Mouse (Mus musculus) adrenal gland, postnatal 4 days (tissue): ENCODE measurements around the gene Rpl10. TPM values are rescaled to one million over a fixed set of nuclear protein-coding genes. Genes with fewer than 3 reads are reported as not detected.

Experiments used
- DNase-seq, 2 experiments: peaks; one replicate each; pipeline ENCODE4 v3.0.0; 2021 to 2022; ENCODE audit warnings: low spot score in 2 of 2, mixed read lengths in 2 of 2
- microRNA-seq: library from miRNA; unstranded; fragments of <30 nt; microRNA quantifications from one replicate; pipeline ENCODE4 v1.2.0, GENCODE M21; 2021
- total RNA-seq, 2 experiments: library from RNA; stranded (reverse); gene quantifications; 2 replicates each; pipeline ENCODE4 v1.2.3; 2021

Gene Rpl10
- total RNA-seq, 2 experiments from 2014 or later = 472 to 522 TPM

GRCm38 (mm10) chrX:74277916-74278315 is 7.3 kb downstream of the Rpl10 start:
- no peak for DNase-seq

- DNase-seq = peak in 1 of 2 experiments; percentile 24
These were observed 10.6 kb downstream of the Rpl10 start for GRCm38 (mm10) chrX:74281041-74281731.

- DNase-seq = peak in 1 of 2 experiments; percentile 43
These were observed 11.3 kb downstream of the Rpl10 start, which contains the start of the genes Taz and Dnase1l1 for GRCm38 (mm10) chrX:74281732-74282394. Gene Taz (plus strand): TSS chrX:74281912. Gene Dnase1l1 (minus strand): TSS chrX:74282337.

- peak; percentile 38 to 52 for DNase-seq
These were observed 11.9 kb downstream of the Rpl10 start for GRCm38 (mm10) chrX:74282395-74283091.

- no peak for DNase-seq
These were observed 12.5 kb downstream of the Rpl10 start for GRCm38 (mm10) chrX:74283092-74283437.

- no peak for DNase-seq
These were observed 22.8 kb downstream of the Rpl10 start for GRCm38 (mm10) chrX:74293431-74293830.

GRCm38 (mm10) chrX:74296538-74297448 is 26.2 kb downstream of the Rpl10 start, which contains the start of gene Atp6ap1:
Gene Atp6ap1 (plus strand): TSS chrX:74297097.
- peak; percentile 62 to 83 for DNase-seq

- DNase-seq = no peak
These were observed 27.7 kb downstream of the Rpl10 start for GRCm38 (mm10) chrX:74298348-74298747.

- no peak for DNase-seq
These were observed 29.1 kb downstream of the Rpl10 start for GRCm38 (mm10) chrX:74299721-74300120.

GRCm38 (mm10) chrX:74304867-74305700 is 34.5 kb downstream of the Rpl10 start, which contains the start of gene Gdi1:
Gene Gdi1 (plus strand): TSS chrX:74304998.
- DNase-seq = peak; percentile 36 to 40

GRCm38 (mm10) chrX:74312540-74313464 is 42.2 kb downstream of the Rpl10 start, which contains the start of gene Fam50a:
Gene Fam50a (plus strand): TSS chrX:74313033.
- DNase-seq = peak; percentile 49 to 62

Small RNA genes lying within 50 kb of the gene (microRNA-seq; reads per million reads assigned to microRNA genes)
- gene Mir7091 = not detected
- not detected for gene Mir7092

Other genes starting within 250 kb of the Rpl10 start
- 100 to 1,000 TPM; 127 to 128 TPM for gene Irak1, start 246.9 kb upstream of the Rpl10 start, total RNA-seq
- not detected for gene Opn1mw, start 143.3 kb upstream of the Rpl10 start, total RNA-seq
- gene Mecp2, start 135.4 kb upstream of the Rpl10 start, total RNA-seq = 10 to 100 TPM; 41.1 to 45.1 TPM
- not detected for gene Tex28, start 103.0 kb upstream of the Rpl10 start, total RNA-seq
- gene Tktl1, start 93.6 kb upstream of the Rpl10 start, total RNA-seq = not detected
- gene Flna, start 21.0 kb upstream of the Rpl10 start, total RNA-seq = 100 to 1,000 TPM; 207 to 261 TPM
- gene Emd, start 16.1 kb upstream of the Rpl10 start, total RNA-seq = 10 to 100 TPM; 46.9 to 51.7 TPM
- gene Taz, start 11.1 kb downstream of the Rpl10 start, total RNA-seq = 100 to 1,000 TPM in 1 of 2 experiments, 10 to 100 TPM in 1; 95.2 to 102 TPM
- 10 to 100 TPM; 13.5 to 16.4 TPM for gene Dnase1l1, start 11.5 kb downstream of the Rpl10 start, total RNA-seq
- 100 to 1,000 TPM; 135 to 140 TPM for gene Atp6ap1, start 26.3 kb downstream of the Rpl10 start, total RNA-seq
- gene Gdi1, start 34.2 kb downstream of the Rpl10 start, total RNA-seq = 100 to 1,000 TPM; 153 to 190 TPM
- gene Fam50a, start 42.2 kb downstream of the Rpl10 start, total RNA-seq = 10 to 100 TPM; 49.7 to 55.5 TPM
- 10 to 100 TPM; 17.4 to 22.7 TPM for gene Plxna3, start 58.3 kb downstream of the Rpl10 start, total RNA-seq
- gene Lage3, start 82.8 kb downstream of the Rpl10 start, total RNA-seq = 10 to 100 TPM; 64.0 to 74.8 TPM
- 10 to 100 TPM; 52.7 to 56.9 TPM for gene Ubl4a, start 102.4 kb downstream of the Rpl10 start, total RNA-seq
- gene Slc10a3, start 102.5 kb downstream of the Rpl10 start, total RNA-seq = 10 to 100 TPM; 13.7 to 17.5 TPM
- gene Fam3a, start 122.5 kb downstream of the Rpl10 start, total RNA-seq = 10 to 100 TPM; 26.0 to 32.0 TPM
- 10 to 100 TPM; 60.2 to 65.5 TPM for gene Ikbkg, start 122.5 kb downstream of the Rpl10 start, total RNA-seq
- gene G6pdx, start 158.4 kb downstream of the Rpl10 start, total RNA-seq = 10 to 100 TPM; 84.9 to 86.2 TPM
- not detected for gene Gm6880, start 210.6 kb downstream of the Rpl10 start, total RNA-seq